Comparison of ENCODE assay signal across 19 mouse cellular contexts in genomic region chr10:12929857-12930174, GRCm38 (mm10). TPM values are rescaled to one million over a fixed set of nuclear protein-coding genes. Genes with fewer than 3 reads are reported as not detected.
A peak's percentile ranks its signal among the peaks of the same experiment; 100 is the strongest.
DNase-seq lines count a peak whose midpoint lies in the region; ATAC-seq and TF ChIP-seq lines count a peak whose summit lies in the region.
"Had no signal": no experiment of that assay in that cellular context is flagged by ENCODE, and none has a peak within 500 bp of the region (broad histone marks: within the 10 kb centered on the region; RNA-seq: fewer than 3 reads in every experiment).

No protein-coding gene starts in this region.

- WGBS in liver, postnatal 0 days (ENCODE audit: insufficient replicate concordance) = 30% methylated on average over 6 of the region's 6 CpGs

- no peaks in the 10 kb centered on the region for H3K36me3 ChIP-seq in liver, postnatal 0 days (replicated peaks; ENCODE audit: insufficient read depth, low read length)
- H3K36me3 ChIP-seq: embryonic facial prominence, embryonic 12.5 days; heart, embryonic 15.5 days; limb, embryonic 13.5 days; neural tube, embryonic 13.5 days had no signal

- H3K4me2 ChIP-seq in liver, postnatal 0 days (ENCODE audit: low read depth, low read length) = no peak overlapping the region
- H3K4me2 ChIP-seq: embryonic facial prominence, embryonic 12.5 days; heart, embryonic 15.5 days; limb, embryonic 13.5 days; neural tube, embryonic 13.5 days had no signal

- TF ChIP-seq EP300 in liver, postnatal 0 days (IDR thresholded peaks at IDR 0.05; ENCODE audit: low read depth) = no peak

- H3K9ac ChIP-seq in liver, postnatal 0 days (replicated peaks) = no peak overlapping the region
- H3K9ac ChIP-seq: embryonic facial prominence, embryonic 12.5 days; forebrain, postnatal 0 days; heart, embryonic 15.5 days; limb, embryonic 13.5 days; neural tube, embryonic 13.5 days had no signal

- DNase-seq in liver, postnatal 0 days = no peak
- DNase-seq in liver = no peak
- DNase-seq in MEL-GATA-1-ER (ENCODE audit: extremely low read depth, low read depth) = peak; percentile 59
- DNase-seq in B cell, adult 2 months = no peak
- DNase-seq in spleen, adult 18-20 months = no peak
- DNase-seq in urinary bladder, postnatal 4 days (ENCODE audit: low spot score in 2 of 2) = no peak
- DNase-seq: cerebellum, postnatal 36 days; forebrain, postnatal 0 days; heart, adult 18-20 months; kidney, adult 9 months; kidney, postnatal 4 days; lung, adult 2 months; right cerebral cortex, postnatal 14 days had no signal

- ATAC-seq in liver, postnatal 0 days = no peak
- peak; percentile 73 for ATAC-seq in megakaryocyte, adult 5-6 weeks (ENCODE audit: poor library complexity, severe bottlenecking)
- ATAC-seq: forebrain, postnatal 0 days; Patski had no signal

- peak; percentile 15; the same call in 1 of the 2 replicates for TF ChIP-seq CTCF in liver, postnatal 0 days (IDR thresholded peaks at IDR 0.05; ENCODE audit: low read depth)

- no peaks in the 10 kb centered on the region for H3K27me3 ChIP-seq in liver, postnatal 0 days (ENCODE audit: insufficient read depth, low read length)
- H3K27me3 ChIP-seq: embryonic facial prominence, embryonic 12.5 days; heart, embryonic 15.5 days; limb, embryonic 13.5 days; neural tube, embryonic 13.5 days; Patski had no signal

- H3K4me1 ChIP-seq in liver, postnatal 0 days (ENCODE audit: insufficient read depth) = 0 out of 2 replicates have a peak, but pooled peaks cover 3% of the 10 kb centered on the region

- H3K27ac ChIP-seq in liver, postnatal 0 days (ENCODE audit: low read depth) = peak overlapping the region; percentile 65
- H3K27ac ChIP-seq: embryonic facial prominence, embryonic 12.5 days; heart, embryonic 15.5 days; limb, embryonic 13.5 days; neural tube, embryonic 13.5 days had no signal

- no peaks in the 10 kb centered on the region for H3K9me3 ChIP-seq in liver, postnatal 0 days (ENCODE audit: low read length)
- H3K9me3 ChIP-seq: embryonic facial prominence, embryonic 12.5 days; heart, embryonic 15.5 days; limb, embryonic 13.5 days; neural tube, embryonic 13.5 days had no signal

- H3K4me3 ChIP-seq in liver, postnatal 0 days (ENCODE audit: low read depth, low read length) = no peak overlapping the region
- H3K4me3 ChIP-seq: embryonic facial prominence, embryonic 12.5 days; heart, embryonic 15.5 days; limb, embryonic 13.5 days; neural tube, embryonic 13.5 days had no signal

RNA-seq across cellular contexts. Expression of gene Stx11, which starts 34.3 kb away (rescaled TPM):
- 10.3 and 11.9 TPM in 2 replicates for polyA plus RNA-seq in liver, postnatal 0 days (2015; fragmentation: Nextera tagmentation; extraction: Ambion mirVana)
- 41.9 and 44.6 TPM in 2 replicates for total RNA-seq in megakaryocyte, adult 5-6 weeks (2015)
- 36.0 and 46.8 TPM in 2 replicates for total RNA-seq in megakaryocyte, adult 5-6 weeks (2017)
